Mouse (Mus musculus) intestine, embryonic 16.5 days (tissue): ENCODE data around the gene Prrt1. TPM values are rescaled to one million over a fixed set of nuclear protein-coding genes. Genes with fewer than 3 reads are reported as not detected.
A peak's percentile ranks its signal among the peaks of the same experiment; 100 is the strongest.

ENCODE experiments used
- ATAC-seq: fragments of 200-750 bp; cut with Nextera tagmentation; 2 replicates; pipeline ENCODE4 v1.8.0; 2017; ENCODE audit warnings: moderate TSS enrichment, moderate library complexity
- H3K27ac ChIP-seq: fragments of 300-500 bp; sonication (generic); 2 replicates; pipeline ENCODE4 v1.5.1; 2014; ENCODE audit warnings: mild to moderate bottlenecking, low read length
- H3K27me3 ChIP-seq: fragments of 300-500 bp; sonication (generic); replicated peaks from 2 replicates; pipeline ENCODE4 v1.6.1; 2014; ENCODE audit warnings: low read length, control low read depth, mixed read lengths; ENCODE audit not compliant: control insufficient read depth, insufficient read depth
- H3K36me3 ChIP-seq: fragments of 300-500 bp; sonication (generic); 2 replicates; pipeline ENCODE4 v1.6.1; 2014; ENCODE audit warnings: low read length, control low read depth; ENCODE audit not compliant: control insufficient read depth, insufficient read depth
- H3K4me1 ChIP-seq: fragments of 300-500 bp; sonication (generic); 2 replicates; pipeline ENCODE4 v1.6.1; 2014; ENCODE audit warnings: low read length, control low read depth, mixed read lengths; ENCODE audit not compliant: control insufficient read depth, insufficient read depth
- H3K4me2 ChIP-seq: fragments of 300-500 bp; sonication (generic); 2 replicates; pipeline ENCODE4 v1.6.1; 2014; ENCODE audit warnings: low read depth, low read length, control low read depth
- H3K4me3 ChIP-seq: fragments of 300-500 bp; sonication (generic); 2 replicates; pipeline ENCODE4 v1.5.1; 2014; ENCODE audit warnings: mild to moderate bottlenecking, low read length
- H3K9ac ChIP-seq: fragments of 300-500 bp; sonication (generic); 2 replicates; pipeline ENCODE4 v1.6.1; 2014; ENCODE audit warnings: low read depth, low read length
- H3K9me3 ChIP-seq: fragments of 300-500 bp; sonication (generic); 2 replicates; pipeline ENCODE4 v1.6.1; 2016; ENCODE audit warnings: low read length, control low read depth; ENCODE audit not compliant: control insufficient read depth
- WGBS: fragments of 180-500 bp; shearing (Covaris S2); extraction: QIAGEN DNeasy Blood & Tissue Kit; methylation state at CpG from one replicate; pipeline ENCODE4 v1.1.7; 2014; 5-methylcytosine and 5-hydroxymethylcytosine counted together
- polyA plus RNA-seq: library from polyadenylated mRNA; unstranded; fragments of >200 nt; fragmentation: Nextera tagmentation; extraction: Ambion mirVana; gene quantifications from 2 replicates; pipeline ENCODE4 v1.2.1, GENCODE M21; 2015

Gene Prrt1
- polyA plus RNA-seq, 1 experiment from 2014 or later: 0.32 TPM

DNA sequence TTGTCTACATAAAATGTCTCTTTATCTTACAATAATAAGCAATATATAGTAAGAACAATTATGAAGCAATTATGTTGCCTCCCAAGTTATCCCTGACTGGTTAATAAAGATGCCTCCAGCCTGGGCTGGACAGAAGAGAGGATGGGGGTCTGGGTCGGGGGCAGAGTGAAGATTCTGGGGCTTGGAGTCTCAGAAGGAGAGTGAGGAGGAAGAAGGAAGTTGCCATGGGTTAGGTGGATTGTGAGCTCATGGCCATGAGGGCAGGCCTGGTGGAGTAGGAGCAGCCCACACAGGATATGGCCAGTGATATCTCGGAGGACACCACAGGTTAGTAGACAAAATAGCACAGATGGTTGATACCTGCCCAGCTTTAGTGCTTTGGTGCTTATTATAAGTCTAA is 28.8 kb downstream of the Prrt1 start:
- 72% methylated on average over 2 of the region's 2 CpGs for WGBS
- peaks cover 36% of the 10 kb centered on the region for H3K4me1 ChIP-seq
- H3K27ac ChIP-seq: no peak overlapping the region
- H3K27me3 ChIP-seq: peaks cover 12% of the 10 kb centered on the region
- H3K4me3 ChIP-seq: no peak overlapping the region
- no peak overlapping the region for H3K9ac ChIP-seq
- no peak overlapping the region for H3K4me2 ChIP-seq
- no peak for ATAC-seq
- H3K36me3 ChIP-seq: no peaks in the 10 kb centered on the region; the same call in 1 of the 2 replicates
- H3K9me3 ChIP-seq: no peaks in the 10 kb centered on the region

DNA sequence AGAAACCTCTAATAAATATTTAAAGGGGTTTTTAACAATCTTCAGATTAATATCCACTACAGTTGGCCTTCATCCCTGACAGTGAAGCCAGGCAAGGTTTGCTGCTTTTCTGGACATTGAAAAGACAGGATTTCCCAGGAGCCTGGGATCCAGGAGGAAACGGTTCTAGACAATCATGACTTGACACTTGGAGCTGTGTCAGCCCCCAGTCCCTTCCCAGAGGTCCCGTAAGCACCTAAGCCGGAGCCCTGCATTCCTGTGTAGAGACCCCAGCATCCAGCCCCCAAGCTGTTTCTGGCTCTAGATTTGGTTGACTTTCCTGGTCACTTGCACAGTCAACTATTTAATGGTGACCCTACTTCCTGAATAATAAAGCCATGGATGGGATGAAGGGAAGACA is 29.3 kb downstream of the Prrt1 start:
- H3K27ac ChIP-seq: no peak overlapping the region
- H3K9me3 ChIP-seq: no peaks in the 10 kb centered on the region
- no peak overlapping the region for H3K4me2 ChIP-seq
- no peaks in the 10 kb centered on the region for H3K36me3 ChIP-seq
- H3K4me3 ChIP-seq: no peak overlapping the region
- WGBS: 75% methylated on average over 3 of the region's 3 CpGs
- H3K9ac ChIP-seq: no peak overlapping the region
- ATAC-seq: no peak
- peaks cover 12% of the 10 kb centered on the region for H3K27me3 ChIP-seq
- H3K4me1 ChIP-seq: peaks cover 36% of the 10 kb centered on the region

DNA sequence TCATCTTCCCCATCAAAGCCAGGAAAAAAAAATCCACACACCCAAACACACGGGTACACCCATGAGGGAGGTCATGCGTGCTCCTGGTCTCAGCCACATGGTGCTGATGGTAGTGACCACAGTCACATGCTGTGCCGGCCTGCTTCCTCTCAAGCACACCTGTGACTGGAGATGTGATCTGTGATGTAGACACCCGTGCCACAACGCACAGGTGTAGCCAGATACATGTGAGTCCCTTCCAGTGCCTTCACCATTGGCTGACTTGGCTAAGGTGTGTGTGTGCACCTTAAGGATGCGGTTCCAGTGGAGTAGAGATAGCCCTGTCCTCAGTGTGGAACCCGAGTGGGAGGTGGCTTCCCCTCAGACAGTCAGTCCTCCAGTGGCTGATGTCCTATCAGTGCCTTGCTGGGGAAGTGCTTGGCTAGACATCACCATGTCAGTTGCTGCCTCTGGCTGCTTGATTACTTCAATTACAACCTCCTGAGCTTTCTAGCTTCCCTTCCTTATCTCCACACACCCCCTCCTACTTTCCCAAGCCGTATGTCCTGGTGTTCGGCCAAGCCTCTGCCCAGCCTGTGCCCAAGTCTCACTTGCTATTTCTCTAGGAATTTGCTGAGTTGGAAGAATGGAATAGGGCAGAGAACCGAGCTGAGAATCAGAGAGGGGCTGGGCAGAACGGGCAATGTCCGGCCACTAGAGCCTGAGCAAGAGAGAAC is 30.0 kb downstream of the Prrt1 start:
- H3K4me1 ChIP-seq: peaks cover 36% of the 10 kb centered on the region
- no peaks in the 10 kb centered on the region for H3K36me3 ChIP-seq
- peaks cover 12% of the 10 kb centered on the region for H3K27me3 ChIP-seq
- 56% methylated on average over 12 of the region's 12 CpGs for WGBS
- H3K9ac ChIP-seq: no peak overlapping the region
- H3K9me3 ChIP-seq: no peaks in the 10 kb centered on the region
- no peak for ATAC-seq
- no peak overlapping the region for H3K27ac ChIP-seq
- H3K4me2 ChIP-seq: no peak overlapping the region
- no peak overlapping the region for H3K4me3 ChIP-seq

DNA sequence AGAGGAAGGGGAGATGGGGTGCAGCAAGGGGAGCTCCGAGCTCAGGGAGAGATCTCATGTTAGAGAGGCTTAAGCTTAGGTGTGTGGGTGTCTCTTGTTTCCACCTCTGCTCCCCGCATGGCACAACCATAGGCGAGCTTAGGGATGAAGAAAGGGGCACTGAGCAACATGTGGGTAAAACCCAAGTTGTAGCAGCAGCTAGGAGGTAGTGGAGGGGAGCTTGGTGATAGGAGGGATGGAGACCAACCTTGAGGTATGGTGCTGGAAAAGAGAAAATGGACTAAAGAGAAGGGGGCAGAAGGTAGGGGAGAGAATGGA is 30.5 kb downstream of the Prrt1 start:
- 60% methylated on average over 3 of the region's 3 CpGs for WGBS
- Histone ChIP-seq H3K27me3 (peaks cover 12% of the 10 kb centered on the region), H3K4me3 (no peak overlapping the region), H3K27ac (no peak overlapping the region), H3K9me3 (no peaks in the 10 kb centered on the region), H3K4me2 (no peak overlapping the region), H3K36me3 (no peaks in the 10 kb centered on the region), H3K9ac (no peak overlapping the region), H3K4me1 (peaks cover 33% of the 10 kb centered on the region)
- no peak for ATAC-seq

DNA sequence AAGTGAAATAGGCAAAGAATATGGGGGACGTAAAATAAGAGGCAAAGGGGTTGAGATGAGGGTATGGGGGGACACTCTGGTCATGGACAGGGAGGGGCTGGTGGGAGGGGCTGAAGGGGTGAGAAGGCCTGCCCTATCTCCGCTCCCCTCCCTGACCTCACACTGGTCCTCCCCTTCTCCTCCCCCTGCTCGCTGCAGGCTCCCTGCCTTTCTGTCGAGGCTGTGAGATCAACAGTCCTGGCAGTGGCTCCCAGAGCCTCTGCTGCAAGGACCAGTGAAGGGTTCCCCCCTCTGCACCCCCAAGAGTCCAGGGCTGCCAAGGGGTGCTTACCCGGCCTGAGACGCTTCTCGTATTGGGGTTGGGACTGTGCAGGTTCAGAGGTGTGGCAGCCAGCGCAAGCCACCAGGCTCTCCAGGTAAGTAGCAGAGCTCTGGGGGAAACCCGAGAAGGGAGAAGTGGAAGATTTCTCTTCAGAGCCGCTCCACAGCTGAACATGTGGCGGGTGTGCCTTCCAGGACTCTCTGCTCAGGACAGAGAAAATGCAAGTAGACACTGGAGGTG is 31.0 kb downstream of the Prrt1 start:
- H3K27me3 ChIP-seq: peaks cover 12% of the 10 kb centered on the region
- H3K4me1 ChIP-seq: peaks cover 29% of the 10 kb centered on the region
- WGBS: 36% methylated on average over 9 of the region's 11 CpGs
- H3K9me3 ChIP-seq: no peaks in the 10 kb centered on the region
- H3K36me3 ChIP-seq: no peaks in the 10 kb centered on the region
- H3K9ac ChIP-seq: peak overlapping the region; percentile 53
- peak overlapping the region; percentile 52 for H3K4me2 ChIP-seq
- no peak for ATAC-seq
- H3K4me3 ChIP-seq: peak overlapping the region; percentile 30; the same call in 1 of the 2 replicates
- peak overlapping the region; percentile 24; the same call in 1 of the 2 replicates for H3K27ac ChIP-seq

DNA sequence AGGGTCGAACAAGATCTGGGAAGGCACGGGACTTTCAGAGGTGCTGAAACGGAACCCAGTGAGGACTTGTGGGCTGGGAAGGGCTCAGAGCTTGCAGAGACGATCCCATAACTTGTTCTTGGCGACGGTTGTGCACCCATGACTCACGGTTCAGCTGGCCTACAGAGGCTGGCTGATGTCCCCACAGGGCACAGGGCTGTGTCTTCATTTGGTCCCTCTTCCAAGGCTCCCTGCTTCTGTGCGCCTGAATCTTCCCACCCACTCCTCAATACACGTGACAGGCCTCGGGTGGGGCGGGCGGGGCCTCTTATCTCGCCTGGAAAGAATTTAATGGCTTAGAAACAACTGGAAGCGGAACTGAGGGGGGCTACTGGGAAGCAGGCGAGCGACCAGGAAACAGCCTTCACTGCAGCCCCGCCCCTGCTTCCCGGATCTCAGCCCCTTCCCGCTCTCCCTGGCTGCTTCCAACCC is 31.8 kb downstream of the Prrt1 start:
- H3K4me1 ChIP-seq: peaks cover 22% of the 10 kb centered on the region
- WGBS: 3% methylated on average over 19 of the region's 19 CpGs
- H3K36me3 ChIP-seq: no peaks in the 10 kb centered on the region
- peak overlapping the region; percentile 52 for H3K4me2 ChIP-seq
- H3K9me3 ChIP-seq: no peaks in the 10 kb centered on the region
- ATAC-seq: peak; percentile 52
- H3K27ac ChIP-seq: peak overlapping the region; percentile 38
- H3K9ac ChIP-seq: peak overlapping the region; percentile 53
- H3K27me3 ChIP-seq: peaks cover 12% of the 10 kb centered on the region
- peak overlapping the region; percentile 30 for H3K4me3 ChIP-seq

DNA sequence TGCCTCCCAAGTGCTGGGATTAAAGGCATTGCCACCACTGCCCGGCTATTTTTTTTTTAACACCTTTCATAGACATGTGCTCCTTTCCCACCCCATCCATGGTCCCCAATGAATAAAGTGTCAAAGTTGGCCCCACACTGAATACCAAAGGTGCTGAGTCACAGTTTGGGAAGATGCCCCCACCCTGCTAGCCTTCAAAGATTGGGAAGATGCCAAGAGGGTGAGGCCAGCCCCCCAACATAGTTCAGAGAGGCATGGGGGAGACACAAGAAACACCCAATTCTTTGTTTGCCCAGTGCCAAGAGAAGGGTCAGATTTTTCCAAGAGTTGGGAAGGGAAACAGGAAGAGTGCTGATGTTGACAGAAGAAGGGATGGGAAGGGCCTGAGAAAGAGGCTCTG is 33.1 kb downstream of the Prrt1 start:
- Histone ChIP-seq H3K9ac (no peak overlapping the region), H3K4me3 (no peak overlapping the region), H3K9me3 (no peaks in the 10 kb centered on the region), H3K4me2 (no peak overlapping the region), H3K27me3 (peaks cover 12% of the 10 kb centered on the region), H3K36me3 (no peaks in the 10 kb centered on the region), H3K27ac (no peak overlapping the region), H3K4me1 (peaks cover 14% of the 10 kb centered on the region)
- no peak for ATAC-seq
- WGBS: 86% methylated on average over 1 of the region's 1 CpGs

DNA sequence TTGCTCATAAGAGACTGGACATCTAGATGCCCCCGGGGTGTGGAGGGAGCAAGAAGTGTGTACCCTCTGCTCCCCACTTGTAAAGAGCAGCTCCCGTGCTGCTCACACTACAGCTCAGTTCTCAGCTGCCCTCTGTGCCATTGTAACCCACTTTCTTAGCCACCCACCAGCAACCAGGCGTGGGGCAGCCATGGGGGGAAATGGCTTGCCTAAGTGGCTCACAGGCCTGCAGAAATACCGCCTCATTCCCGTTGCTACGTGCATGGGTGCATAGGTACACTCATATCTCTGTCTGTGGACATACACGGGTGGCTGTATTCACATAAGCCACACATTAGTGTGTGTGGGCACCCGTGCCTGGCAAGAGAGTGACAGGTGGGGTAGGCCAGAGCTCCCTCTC is 33.6 kb downstream of the Prrt1 start:
- Histone ChIP-seq H3K4me3 (no peak overlapping the region), H3K9me3 (no peaks in the 10 kb centered on the region), H3K27ac (no peak overlapping the region), H3K4me1 (peaks cover 14% of the 10 kb centered on the region), H3K9ac (no peak overlapping the region), H3K36me3 (no peaks in the 10 kb centered on the region), H3K4me2 (no peak overlapping the region), H3K27me3 (peaks cover 12% of the 10 kb centered on the region)
- no peak for ATAC-seq
- WGBS: 85% methylated on average over 8 of the region's 8 CpGs

DNA sequence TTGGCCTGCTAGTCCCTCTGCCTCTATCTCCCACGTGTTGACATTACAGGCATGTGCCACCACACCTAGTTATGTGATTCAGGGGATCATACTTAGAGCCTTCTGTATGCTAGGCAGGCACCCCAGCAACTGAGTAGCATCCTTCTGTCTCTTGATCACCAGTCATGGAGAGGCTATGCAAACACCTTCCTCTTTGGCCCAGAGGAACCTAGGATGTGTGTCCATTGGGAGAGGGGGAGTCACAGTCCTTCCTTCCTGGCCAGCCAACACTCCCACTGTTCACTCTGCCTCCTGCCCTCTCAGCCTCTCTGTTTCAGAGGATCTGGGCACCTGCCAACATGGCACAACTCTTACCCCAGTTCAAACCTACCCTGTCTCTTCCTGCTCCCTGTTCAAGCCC is 34.2 kb downstream of the Prrt1 start:
- H3K4me1 ChIP-seq: peaks cover 14% of the 10 kb centered on the region
- H3K9me3 ChIP-seq: no peaks in the 10 kb centered on the region
- 48% methylated on average over 1 of the region's 1 CpGs for WGBS
- no peak overlapping the region for H3K4me2 ChIP-seq
- no peaks in the 10 kb centered on the region for H3K36me3 ChIP-seq
- H3K4me3 ChIP-seq: no peak overlapping the region
- H3K27ac ChIP-seq: no peak overlapping the region
- ATAC-seq: no peak
- H3K27me3 ChIP-seq: peaks cover 12% of the 10 kb centered on the region
- H3K9ac ChIP-seq: no peak overlapping the region
